Mouse (Mus musculus) cortical plate, adult 2 months (tissue): ENCODE data around the gene Plk5.

ENCODE experiments used
- CTCF ChIP-seq: fragments of 200-500 bp; IDR thresholded peaks from 2 replicates; pipeline ENCODE4 v1.5.1; 2011; ENCODE audit warnings: mild to moderate bottlenecking, control low read depth, low read length; ENCODE audit not compliant: insufficient read depth; ENCODE audit errors: extremely low read depth
- POLR2A ChIP-seq: fragments of 200-500 bp; IDR thresholded peaks from 2 replicates; pipeline ENCODE4 v1.6.1; 2011; ENCODE audit warnings: mild to moderate bottlenecking, low read length, control low read depth; ENCODE audit not compliant: insufficient read depth; ENCODE audit errors: extremely low read depth

DNA sequence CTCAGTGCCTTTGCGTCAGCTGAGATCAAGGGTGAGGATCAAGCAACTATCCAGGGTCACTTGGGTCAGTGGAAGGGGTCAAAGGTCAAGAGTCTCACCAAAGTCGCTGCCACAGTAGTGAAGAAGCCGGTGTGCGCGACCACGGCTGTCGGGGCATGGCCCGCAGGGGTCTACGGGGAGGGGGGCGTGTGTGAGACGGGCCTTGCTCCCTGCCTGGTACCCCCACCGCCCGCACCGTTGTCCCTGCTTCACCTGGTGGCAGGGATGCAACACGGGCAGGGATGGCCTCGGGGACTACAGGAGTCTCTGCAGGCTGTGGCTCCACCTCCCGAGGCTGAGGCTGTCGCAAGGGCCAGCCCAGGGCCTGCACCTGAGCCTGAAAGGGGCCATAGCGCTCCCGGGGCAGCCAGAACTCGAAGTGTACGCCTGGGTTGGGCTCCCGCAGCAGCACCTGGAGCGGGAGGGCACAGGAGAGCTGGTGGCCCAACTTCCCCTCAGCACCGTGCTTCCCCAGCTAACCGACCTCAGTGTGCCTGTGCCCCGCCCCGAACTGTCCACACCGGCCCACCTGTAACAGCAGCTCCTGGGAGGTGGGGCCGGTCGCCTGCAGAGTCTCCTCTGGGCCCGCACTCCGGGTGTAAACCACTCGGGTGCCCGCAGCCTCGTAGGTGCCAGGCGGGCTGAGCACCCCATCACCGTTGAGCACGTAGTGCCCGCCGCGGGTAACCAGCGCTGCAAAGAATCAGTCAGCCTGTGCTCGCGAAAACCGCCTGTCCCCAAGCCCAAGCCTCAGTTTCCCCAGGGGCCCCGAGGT, 14.6 kb upstream of the Plk5 start:
- TF ChIP-seq POLR2A, result no peak
- no peak for TF ChIP-seq CTCF
